Mouse (Mus musculus) brain, embryonic 14.5 days (tissue): ENCODE measurements at regions not wholly inside any gene's neighbourhood (a gene's known extent, or its start where the extent isn't known, plus 50 kb on each side); places are given as distances from the start of the nearest gene placed in this dataset.

Experiments used
- CTCF ChIP-seq: fragments of 200-500 bp; IDR thresholded peaks from 2 replicates; pipeline ENCODE4 v1.5.1; 2012; ENCODE audit warnings: inconsistent platforms, mild to moderate bottlenecking, moderate library complexity, borderline replicate concordance; ENCODE audit not compliant: insufficient read depth, insufficient read length; ENCODE audit errors: extremely low read depth
- POLR2A ChIP-seq: fragments of 200-500 bp; IDR thresholded peaks from 2 replicates; pipeline ENCODE4 v1.6.1; 2012; ENCODE audit warnings: mild to moderate bottlenecking, inconsistent platforms, borderline replicate concordance; ENCODE audit not compliant: poor library complexity, insufficient read depth, insufficient read length, severe bottlenecking; ENCODE audit errors: extremely low read depth

DNA sequence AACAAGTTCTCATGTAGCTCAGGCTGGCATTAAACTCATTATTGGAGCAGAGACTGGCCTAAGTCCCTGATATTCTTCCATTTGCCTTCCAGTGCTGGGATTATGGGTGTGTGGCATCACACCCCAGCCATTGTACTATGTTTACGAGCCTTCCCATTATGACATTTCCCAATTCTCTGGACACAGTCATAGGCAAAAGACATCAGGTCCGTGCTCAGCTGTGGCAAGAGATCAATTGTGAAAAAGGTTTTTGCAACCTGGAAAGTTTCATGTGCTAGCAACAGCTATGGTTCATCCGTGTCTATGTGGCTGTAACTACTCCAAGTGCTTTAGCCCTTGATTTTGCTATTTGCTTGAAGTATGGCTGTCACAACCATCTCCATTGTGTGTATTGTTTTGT lies 190.1 kb downstream of the Emp1 start:
- TF ChIP-seq CTCF (no peak), POLR2A (no peak)
